Mouse (Mus musculus): ENCODE results near the gene Ube2c.
A peak's percentile ranks its signal among the peaks of the same experiment; 100 is the strongest.
"Not testable (repeated sequence)": the region's sequence is repeated elsewhere in the genome, so short reads cannot be mapped to it uniquely, and the experiment has no call there.

The Ube2c gene

GRCm38 (mm10) chr2:164790451-164790850, 20.8 kb downstream of the Ube2c start:
- no peak for DNase-seq

DNA sequence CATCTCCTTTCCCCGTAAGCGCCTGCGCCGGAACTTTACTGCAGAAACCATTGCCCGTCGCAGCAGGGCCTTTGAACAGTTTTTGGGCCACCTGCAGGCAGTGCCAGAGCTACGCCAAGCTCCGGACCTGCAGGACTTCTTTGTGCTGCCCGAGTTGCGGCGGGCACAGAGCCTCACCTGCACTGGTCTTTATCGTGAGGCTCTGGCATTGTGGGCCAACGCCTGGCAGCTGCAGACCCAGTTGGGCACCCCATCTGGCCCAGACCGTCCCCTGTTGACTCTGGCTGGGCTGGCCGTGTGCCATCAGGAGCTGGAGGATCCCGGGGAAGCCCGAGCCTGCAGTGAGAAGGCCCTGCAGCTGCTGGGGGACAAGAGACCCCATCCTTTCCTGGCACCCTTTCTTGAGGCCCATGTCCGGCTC, 22.2 kb downstream of the Ube2c start:
- no peak for DNase-seq

GRCm38 (mm10) chr2:164792400-164793190, 22.9 kb downstream of the Ube2c start:
- no peak for DNase-seq

- DNase-seq: peak; percentile 63
These were observed 23.5 kb downstream of the Ube2c start for GRCm38 (mm10) chr2:164793236-164793635.

DNA sequence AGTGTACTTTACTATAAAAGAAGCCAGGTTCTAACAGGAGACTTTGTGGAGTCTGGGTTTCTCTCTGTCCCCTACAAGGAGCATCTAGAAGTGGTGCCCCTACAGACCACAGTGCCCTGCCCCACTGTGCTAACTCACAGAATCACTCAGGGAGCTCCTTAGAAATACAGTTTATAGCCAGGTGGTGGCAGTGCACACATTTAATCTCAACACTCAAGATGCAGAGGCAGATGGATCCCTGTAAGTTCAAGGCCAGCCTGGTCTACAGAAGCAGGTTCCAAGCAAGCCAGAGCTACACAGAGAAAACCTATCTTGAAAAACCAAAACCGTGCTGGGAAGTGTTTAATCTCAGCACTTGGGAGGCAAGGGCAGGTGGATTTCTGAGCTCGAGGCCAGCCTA, 24.1 kb downstream of the Ube2c start:
- no peak for DNase-seq

- DNase-seq: peak; percentile 83
These were observed 24.6 kb downstream of the Ube2c start for GRCm38 (mm10) chr2:164794293-164794692.

DNA sequence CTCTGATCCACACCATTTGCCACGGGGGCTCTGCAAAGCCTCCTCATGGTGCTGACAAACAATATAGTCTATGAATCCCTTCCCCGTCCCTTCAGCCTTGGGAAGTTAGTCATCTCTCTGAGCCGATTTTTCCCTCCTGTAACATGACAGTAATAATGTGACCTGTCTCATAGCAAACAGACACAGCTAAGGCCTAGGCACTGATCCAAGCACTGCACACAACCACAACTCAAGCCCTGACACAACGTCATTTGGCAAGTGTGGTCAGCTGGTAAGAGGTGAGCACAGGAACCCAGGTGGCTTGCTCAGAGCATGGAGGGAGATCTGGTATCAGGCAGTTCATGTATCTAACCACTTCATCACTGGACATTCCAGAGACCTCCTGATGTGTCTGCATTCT, 26.2 kb downstream of the Ube2c start:
- no peak for DNase-seq

DNA sequence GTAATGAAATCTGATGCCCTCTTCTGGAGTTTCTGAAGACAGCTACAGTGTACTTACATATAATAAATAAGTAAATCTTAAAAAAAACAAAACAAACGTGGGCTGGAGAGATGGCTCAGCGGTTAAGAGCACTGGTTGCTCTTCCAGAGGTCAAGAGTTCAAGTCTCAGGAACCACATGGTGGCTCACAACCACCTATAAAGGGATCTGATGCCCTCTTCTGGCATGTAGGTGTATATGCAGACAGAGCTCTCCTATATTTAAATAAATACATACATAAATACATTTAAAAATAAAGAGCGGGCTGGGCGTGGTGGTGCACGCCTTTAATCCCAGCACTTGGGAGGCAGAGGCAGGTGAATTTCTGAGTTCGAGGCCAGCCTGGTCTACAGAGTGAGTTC, 28.9 kb downstream of the Ube2c start:
- DNase-seq: not testable (repeated sequence)

- DNase-seq: no peak
These were observed 30.7 kb downstream of the Ube2c start for GRCm38 (mm10) chr2:164800252-164801004.

DNA sequence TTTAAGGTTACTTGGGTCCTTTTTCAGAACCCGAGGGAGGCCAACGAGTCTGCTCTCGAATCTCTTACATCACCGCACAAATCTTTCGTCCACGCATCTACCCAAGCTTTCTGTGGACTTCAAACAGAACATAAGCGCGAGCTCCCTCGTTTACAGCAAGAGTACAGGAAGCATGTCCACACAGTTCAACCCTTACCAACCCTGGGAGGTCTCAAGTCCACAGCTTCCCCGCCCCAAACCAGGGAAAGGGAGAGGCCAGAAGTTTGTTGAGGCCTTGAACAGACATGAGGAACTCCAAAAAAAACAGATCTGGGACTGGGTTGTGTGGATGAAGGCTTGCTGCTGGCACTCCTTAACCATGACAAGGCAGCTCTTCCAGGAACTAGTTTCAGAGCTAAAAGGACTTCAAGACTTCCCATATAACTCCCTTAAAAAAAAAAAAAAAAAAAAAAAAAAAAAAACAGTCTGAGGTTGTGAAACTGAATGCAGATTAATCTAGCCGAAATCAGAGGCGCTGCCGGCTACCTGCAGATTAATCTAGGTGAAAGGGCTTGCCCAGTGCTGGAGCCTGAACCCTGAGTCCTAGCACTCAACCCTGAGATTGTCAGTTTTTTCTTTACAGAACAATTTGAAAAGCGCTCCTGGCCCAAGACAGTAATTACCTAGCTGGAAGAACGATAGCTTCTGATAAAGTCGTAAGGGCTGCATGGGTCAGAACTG, 33.7 kb downstream of the Ube2c start:
- DNase-seq: no peak

DNA sequence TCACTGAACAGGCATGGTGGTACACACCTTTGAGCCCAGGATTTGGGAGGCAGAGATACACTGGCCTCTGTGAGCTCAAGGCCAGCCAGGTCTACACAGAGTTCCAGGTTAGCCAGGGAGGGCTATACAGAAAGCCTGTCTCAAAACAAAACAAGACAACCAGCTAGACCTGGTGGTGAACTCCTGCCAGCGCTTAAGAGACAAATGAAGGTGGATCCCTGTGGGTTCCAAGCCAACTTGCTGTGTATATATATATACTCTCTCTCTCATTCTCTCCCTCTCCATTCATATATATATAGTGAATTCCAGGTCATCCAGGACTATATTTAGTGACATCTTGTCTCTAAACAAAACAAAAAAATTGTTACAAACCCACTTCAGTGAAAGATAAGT, 34.2 kb downstream of the Ube2c start:
- DNase-seq: no peak

GRCm38 (mm10) chr2:164804533-164805331, 35.0 kb downstream of the Ube2c start, which contains the start of the genes Acot8 and Zswim3:
Acot8 (minus strand) TSS chr2:164804882.
Zswim3 (plus strand) TSS chr2:164805098.
- peak; percentile 99 for DNase-seq

GRCm38 (mm10) chr2:164805332-164805718, 35.6 kb downstream of the Ube2c start:
- no peak for DNase-seq

- no peak for DNase-seq
These were observed 36.9 kb downstream of the Ube2c start for GRCm38 (mm10) chr2:164806614-164807013.

- no peak for DNase-seq
These were observed 43.9 kb downstream of the Ube2c start for GRCm38 (mm10) chr2:164813557-164813956.

- no peak for DNase-seq
These were observed 45.6 kb downstream of the Ube2c start for GRCm38 (mm10) chr2:164815348-164815747.

- no peak for DNase-seq
These were observed 46.1 kb downstream of the Ube2c start for GRCm38 (mm10) chr2:164815821-164816220.

GRCm38 (mm10) chr2:164817206-164817605, 47.5 kb downstream of the Ube2c start:
- no peak for DNase-seq

DNA sequence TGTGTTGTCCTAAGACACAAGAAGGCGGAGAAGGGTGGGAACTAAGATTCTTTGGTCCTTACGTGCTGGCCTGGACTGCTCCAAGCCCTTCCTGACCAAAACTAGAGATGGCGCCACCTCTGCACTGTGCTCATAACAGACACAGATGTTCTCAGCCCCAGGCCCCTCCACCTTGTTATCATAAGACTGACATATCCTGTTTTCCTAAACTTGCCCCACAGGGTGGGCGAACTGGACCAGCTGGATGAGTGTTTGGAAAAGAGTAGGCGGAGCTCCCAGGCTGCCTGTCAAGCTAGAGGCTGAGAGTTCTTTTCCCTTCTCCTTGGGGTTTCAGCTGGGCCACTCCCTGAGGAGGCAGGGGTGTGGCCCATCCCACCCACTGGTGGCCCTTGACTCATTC, 48.0 kb downstream of the Ube2c start:
- DNase-seq: no peak

GRCm38 (mm10) chr2:164821060-164821459, 51.4 kb downstream of the Ube2c start:
- DNase-seq: no peak

- DNase-seq: peak; percentile 99
These were observed 53.0 kb downstream of the Ube2c start, which contains the start of gene Zswim1 for GRCm38 (mm10) chr2:164822636-164823165. Zswim1 (plus strand) TSS chr2:164822686.

DNA sequence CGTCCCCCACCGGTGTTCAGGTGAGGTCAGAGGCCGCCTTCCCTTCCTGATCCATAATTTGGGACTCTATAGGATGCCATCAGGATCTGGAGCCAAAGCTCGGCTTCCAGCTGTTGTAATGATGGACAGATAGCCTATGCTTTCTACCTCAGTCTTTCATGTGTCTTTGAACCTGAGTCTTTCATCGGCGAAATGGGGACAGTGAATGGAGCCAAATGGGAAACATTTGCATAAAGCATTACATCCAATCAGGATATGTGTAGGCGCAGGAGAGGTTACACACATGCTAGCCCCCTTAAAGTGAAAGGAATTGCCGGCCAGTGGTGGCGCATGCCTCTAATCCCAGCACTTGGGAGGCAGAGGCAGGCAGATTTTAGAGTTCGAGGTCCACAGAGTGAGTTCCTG, 53.5 kb downstream of the Ube2c start:
- DNase-seq: no peak

All from kidney, adult 11 months (tissue).